Mouse (Mus musculus) forebrain, embryonic 11.5 days (tissue): ENCODE data around the gene Rfx7. TPM values are rescaled to one million over a fixed set of nuclear protein-coding genes. Genes with fewer than 3 reads are reported as not detected.
A peak's percentile ranks its signal among the peaks of the same experiment; 100 is the strongest.

ENCODE experiments used
- ATAC-seq: fragments of 200-750 bp; cut with Nextera tagmentation; replicated peaks from 2 replicates; pipeline ENCODE4 v1.8.0; 2017; ENCODE audit warnings: moderate TSS enrichment; ENCODE audit not compliant: low FRiP score
- DNase-seq: peaks from one replicate; pipeline ENCODE4 v3.0.0-alpha.2; 2017; ENCODE audit warnings: low spot score
- H3K27ac ChIP-seq: fragments of 300-500 bp; sonication (generic); 2 replicates; pipeline ENCODE4 v1.5.1; 2014; ENCODE audit warnings: low read depth, low read length
- H3K27me3 ChIP-seq: fragments of 300-500 bp; sonication (generic); 2 replicates; pipeline ENCODE4 v1.6.1; 2014; ENCODE audit warnings: mild to moderate bottlenecking, low read length, mixed read lengths; ENCODE audit not compliant: control insufficient read depth, insufficient read depth
- H3K36me3 ChIP-seq: fragments of 300-500 bp; sonication (generic); 2 replicates; pipeline ENCODE4 v1.6.1; 2014; ENCODE audit warnings: mild to moderate bottlenecking, low read length, moderate library complexity, mixed read lengths; ENCODE audit not compliant: control insufficient read depth, insufficient read depth
- H3K4me1 ChIP-seq: fragments of 300-500 bp; sonication (generic); replicated peaks from 2 replicates; pipeline ENCODE4 v1.6.1; 2014; ENCODE audit warnings: low read length, mixed read lengths; ENCODE audit not compliant: control insufficient read depth, insufficient read depth
- H3K4me2 ChIP-seq: fragments of 300-500 bp; sonication (generic); 2 replicates; pipeline ENCODE4 v1.6.1; 2014; ENCODE audit warnings: low read depth, mild to moderate bottlenecking, low read length, moderate library complexity, mixed read lengths; ENCODE audit not compliant: severe bottlenecking
- H3K4me3 ChIP-seq: fragments of 300-500 bp; sonication (generic); 2 replicates; pipeline ENCODE4 v1.5.1; 2014; ENCODE audit warnings: low read depth, low read length
- H3K9ac ChIP-seq: fragments of 300-500 bp; sonication (generic); 2 replicates; pipeline ENCODE4 v1.6.1; 2014; ENCODE audit warnings: low read length
- H3K9me3 ChIP-seq: fragments of 300-500 bp; sonication (generic); 2 replicates; pipeline ENCODE4 v1.6.1; 2016; ENCODE audit warnings: low read length, mixed read lengths; ENCODE audit not compliant: control insufficient read depth
- WGBS: fragments of 180-500 bp; shearing (Covaris S2); extraction: QIAGEN DNeasy Blood & Tissue Kit; methylation state at CpG from one replicate; pipeline ENCODE4 v1.1.7; 2014; 5-methylcytosine and 5-hydroxymethylcytosine counted together
- polyA plus RNA-seq: library from polyadenylated mRNA; unstranded; fragments of >200 nt; fragmentation: Nextera tagmentation; extraction: Ambion mirVana; gene quantifications from 2 replicates; pipeline ENCODE4 v1.2.1, GENCODE M21; 2014

Gene Rfx7
- polyA plus RNA-seq = 27.0 and 28.0 TPM in 2 replicates

- Histone ChIP-seq H3K9ac (peak within 1 kb of the TSS; percentile 98), H3K36me3 (no peaks in the 10 kb centered on the region), H3K27me3 (no peaks in the 10 kb centered on the region), H3K27ac (peak within 1 kb of the TSS; percentile 99), H3K9me3 (no peaks in the 10 kb centered on the region), H3K4me2 (peak within 1 kb of the TSS; percentile 70), H3K4me3 (peak within 1 kb of the TSS; percentile 92), H3K4me1 (peaks cover 8% of the 10 kb centered on the region)
- ATAC-seq = peak; percentile 86
- under 1% methylated on average over 45 of the region's 63 CpGs for WGBS
- peak; percentile 91 for DNase-seq
These were observed at the start of gene Rfx7 for GRCm38 (mm10) chr9:72531996-72532380. Rfx7 (plus strand) TSS chr9:72532240.

- DNase-seq (no peak), ATAC-seq (no peak)
- Histone ChIP-seq H3K4me2 (no peak overlapping the region), H3K27me3 (no peaks in the 10 kb centered on the region), H3K36me3 (no peaks in the 10 kb centered on the region), H3K9me3 (no peaks in the 10 kb centered on the region), H3K27ac (no peak overlapping the region), H3K9ac (no peak overlapping the region), H3K4me1 (peaks cover 3% of the 10 kb centered on the region; the same call in 1 of the 2 replicates), H3K4me3 (no peak overlapping the region)
These were observed 43.5 kb upstream of the Rfx7 start for GRCm38 (mm10) chr9:72488523-72488922.

GRCm38 (mm10) chr9:72489131-72489530 is 42.9 kb upstream of the Rfx7 start:
- no peak overlapping the region for H3K9ac ChIP-seq
- 89% methylated on average over 5 of the region's 5 CpGs for WGBS
- H3K36me3 ChIP-seq = no peaks in the 10 kb centered on the region
- no peaks in the 10 kb centered on the region for H3K27me3 ChIP-seq
- DNase-seq = no peak
- no peak overlapping the region for H3K27ac ChIP-seq
- H3K4me1 ChIP-seq = peaks cover 3% of the 10 kb centered on the region; the same call in 1 of the 2 replicates
- no peaks in the 10 kb centered on the region for H3K9me3 ChIP-seq
- ATAC-seq = no peak
- H3K4me2 ChIP-seq = no peak overlapping the region
- H3K4me3 ChIP-seq = no peak overlapping the region

GRCm38 (mm10) chr9:72491559-72492193 is 40.4 kb upstream of the Rfx7 start:
- peak overlapping the region; percentile 80 for H3K4me3 ChIP-seq
- peak overlapping the region; percentile 70 for H3K9ac ChIP-seq
- H3K27ac ChIP-seq = peak overlapping the region; percentile 67; the same call in 1 of the 2 replicates
- no peaks in the 10 kb centered on the region for H3K9me3 ChIP-seq
- H3K4me2 ChIP-seq = peak overlapping the region; percentile 57
- no peaks in the 10 kb centered on the region for H3K27me3 ChIP-seq
- H3K4me1 ChIP-seq = peaks cover 3% of the 10 kb centered on the region; the same call in 1 of the 2 replicates
- WGBS = under 1% methylated on average over 32 of the region's 32 CpGs
- no peaks in the 10 kb centered on the region for H3K36me3 ChIP-seq
- peak; percentile 98 for ATAC-seq
- peak; percentile 96 for DNase-seq

- H3K9ac ChIP-seq = peak within 1 kb of the TSS; percentile 70
- H3K9me3 ChIP-seq = no peaks in the 10 kb centered on the region
- no peak for DNase-seq
- H3K4me2 ChIP-seq = peak within 1 kb of the TSS; percentile 57
- H3K36me3 ChIP-seq = no peaks in the 10 kb centered on the region
- ATAC-seq = peak; percentile 57
- H3K27ac ChIP-seq = peak within 1 kb of the TSS; percentile 67; the same call in 1 of the 2 replicates
- peak within 1 kb of the TSS; percentile 80 for H3K4me3 ChIP-seq
- no peaks in the 10 kb centered on the region for H3K27me3 ChIP-seq
- WGBS = 16% methylated on average over 6 of the region's 6 CpGs
- peaks cover 3% of the 10 kb centered on the region; the same call in 1 of the 2 replicates for H3K4me1 ChIP-seq
These were observed 39.9 kb upstream of the Rfx7 start, which contains the start of gene Tex9 for GRCm38 (mm10) chr9:72492194-72492565. Tex9 (minus strand) TSS chr9:72492212.

GRCm38 (mm10) chr9:72493465-72493864 is 38.6 kb upstream of the Rfx7 start:
- no peaks in the 10 kb centered on the region for H3K36me3 ChIP-seq
- H3K27me3 ChIP-seq = no peaks in the 10 kb centered on the region
- no peak overlapping the region for H3K4me3 ChIP-seq
- DNase-seq (no peak), ATAC-seq (no peak)
- no peak overlapping the region for H3K9ac ChIP-seq
- 94% methylated on average over 2 of the region's 2 CpGs for WGBS
- no peak overlapping the region for H3K27ac ChIP-seq
- H3K9me3 ChIP-seq = no peaks in the 10 kb centered on the region
- H3K4me1 ChIP-seq = peaks cover 3% of the 10 kb centered on the region; the same call in 1 of the 2 replicates
- no peak overlapping the region for H3K4me2 ChIP-seq

- WGBS = 90% methylated on average over 3 of the region's 3 CpGs
These were observed 37.9 kb upstream of the Rfx7 start for GRCm38 (mm10) chr9:72493984-72494685.

GRCm38 (mm10) chr9:72496691-72497090 is 35.3 kb upstream of the Rfx7 start:
- Histone ChIP-seq H3K27me3 (no peaks in the 10 kb centered on the region), H3K9me3 (no peaks in the 10 kb centered on the region), H3K27ac (no peak overlapping the region), H3K4me1 (no peaks in the 10 kb centered on the region), H3K4me3 (no peak overlapping the region), H3K36me3 (no peaks in the 10 kb centered on the region), H3K9ac (no peak overlapping the region), H3K4me2 (no peak overlapping the region)
- DNase-seq (no peak), ATAC-seq (no peak)
- 78% methylated on average over 2 of the region's 2 CpGs for whole genome bisulfite sequencing

More at GRCm38 (mm10) chr9:72493984-72494685, 37.9 kb upstream of the Rfx7 start:
- no peak overlapping the region for H3K27ac ChIP-seq
- DNase-seq = no peak
- H3K4me2 ChIP-seq = no peak overlapping the region
- H3K4me1 ChIP-seq = peaks cover 3% of the 10 kb centered on the region; the same call in 1 of the 2 replicates
- no peak for ATAC-seq
- H3K9me3 ChIP-seq = no peaks in the 10 kb centered on the region
- no peak overlapping the region for H3K4me3 ChIP-seq
- H3K27me3 ChIP-seq = no peaks in the 10 kb centered on the region
- H3K9ac ChIP-seq = no peak overlapping the region
- no peaks in the 10 kb centered on the region for H3K36me3 ChIP-seq
